Mouse (Mus musculus) telencephalon, adult 2 months (tissue): ENCODE results near the gene Cbs.

Experiments used
- DNase-seq: peaks from one replicate; pipeline ENCODE4 v3.0.0-alpha.2; 2011; ENCODE audit warnings: low read depth, low spot score

Gene Cbs

GRCm38 (mm10) chr17:31636942-31637811 is at the start of gene Cbs:
Gene Cbs (minus strand): TSS chr17:31637238.
- no peak for DNase-seq

- DNase-seq = no peak
Observed at GRCm38 (mm10) chr17:31686225-31686564, 49.2 kb upstream of the Cbs start.

GRCm38 (mm10) chr17:31685514-31686224 is 48.6 kb upstream of the Cbs start:
- DNase-seq = peak; percentile 56

GRCm38 (mm10) chr17:31680450-31680849 is 43.4 kb upstream of the Cbs start:
- no peak for DNase-seq

- no peak for DNase-seq
Observed at GRCm38 (mm10) chr17:31677507-31677906, 40.5 kb upstream of the Cbs start, which contains the start of gene Cryaa. Gene Cryaa (plus strand): TSS chr17:31677807.

- DNase-seq = peak; percentile 67
Observed at GRCm38 (mm10) chr17:31674426-31674825, 37.4 kb upstream of the Cbs start.

GRCm38 (mm10) chr17:31672279-31672678 is 35.2 kb upstream of the Cbs start:
- no peak for DNase-seq

GRCm38 (mm10) chr17:31671698-31672097 is 34.7 kb upstream of the Cbs start:
- no peak for DNase-seq

GRCm38 (mm10) chr17:31670163-31670562 is 33.1 kb upstream of the Cbs start:
- DNase-seq = no peak

GRCm38 (mm10) chr17:31668306-31668705 is 31.3 kb upstream of the Cbs start:
- no peak for DNase-seq

GRCm38 (mm10) chr17:31664760-31665159 is 27.7 kb upstream of the Cbs start:
- DNase-seq = peak; percentile 43

GRCm38 (mm10) chr17:31662855-31663254 is 25.8 kb upstream of the Cbs start:
- DNase-seq = no peak

GRCm38 (mm10) chr17:31660661-31661250 is 23.7 kb upstream of the Cbs start:
- peak; percentile 81 for DNase-seq

GRCm38 (mm10) chr17:31658468-31659185 is 21.6 kb upstream of the Cbs start, which contains the start of gene U2af1:
Gene U2af1 (minus strand): TSS chr17:31658892.
- peak; percentile 96 for DNase-seq

GRCm38 (mm10) chr17:31658136-31658467 is 21.1 kb upstream of the Cbs start:
- no peak for DNase-seq

- no peak for DNase-seq
Observed at GRCm38 (mm10) chr17:31657141-31657983, 20.3 kb upstream of the Cbs start.

- no peak for DNase-seq
Observed at GRCm38 (mm10) chr17:31656682-31657081, 19.6 kb upstream of the Cbs start.

GRCm38 (mm10) chr17:31655366-31655765 is 18.3 kb upstream of the Cbs start:
- no peak for DNase-seq

GRCm38 (mm10) chr17:31653277-31653676 is 16.2 kb upstream of the Cbs start:
- DNase-seq = no peak

- no peak for DNase-seq
Observed at GRCm38 (mm10) chr17:31652152-31652551, 15.1 kb upstream of the Cbs start.
